Mouse (Mus musculus) embryonic fibroblast, embryonic 13.5 days (primary cell): ENCODE measurements at regions not wholly inside any gene's neighbourhood (a gene's known extent, or its start where the extent isn't known, plus 50 kb on each side); places are given as distances from the start of the nearest gene placed in this dataset.

ENCODE experiments used
- CTCF ChIP-seq: IDR thresholded peaks from 2 replicates; pipeline ENCODE4 v1.5.1; 2011; ENCODE audit warnings: mild to moderate bottlenecking, control low read depth, low read length, moderate library complexity, borderline replicate concordance; ENCODE audit not compliant: insufficient read depth
- POLR2A ChIP-seq: IDR thresholded peaks from 2 replicates; pipeline ENCODE4 v1.6.1; 2011; ENCODE audit warnings: low read depth, mild to moderate bottlenecking, control low read depth, low read length, moderate library complexity

DNA sequence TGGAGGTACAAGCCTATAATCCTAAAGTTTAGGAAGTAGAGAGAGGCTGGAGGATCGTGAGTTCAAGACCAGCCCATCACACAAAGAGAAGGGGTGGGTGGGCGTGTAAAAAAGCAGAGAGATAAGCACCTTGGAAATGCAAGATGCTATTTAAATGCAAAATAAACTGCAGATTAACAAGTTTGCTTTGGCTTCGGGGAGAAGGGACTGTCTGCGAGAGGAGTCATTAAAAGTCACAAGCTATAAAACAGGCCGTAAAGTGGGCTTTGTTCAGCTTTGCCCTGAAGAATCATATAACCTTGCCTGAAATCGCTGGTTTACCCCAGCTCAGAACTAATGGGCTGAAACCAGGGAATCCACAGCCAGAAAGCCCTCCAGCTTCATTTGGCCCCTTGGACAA lies 173.3 kb upstream of the Jarid2 start:
- TF ChIP-seq CTCF (no peak), POLR2A (no peak)
